Mouse (Mus musculus): ENCODE measurements around the gene Cdkn2aipnl. TPM values are rescaled to one million over a fixed set of nuclear protein-coding genes. Genes with fewer than 3 reads are reported as not detected.

Cdkn2aipnl gene
- polyA plus RNA-seq, 2 experiments, result 42.5 to 93.3 TPM

DNA sequence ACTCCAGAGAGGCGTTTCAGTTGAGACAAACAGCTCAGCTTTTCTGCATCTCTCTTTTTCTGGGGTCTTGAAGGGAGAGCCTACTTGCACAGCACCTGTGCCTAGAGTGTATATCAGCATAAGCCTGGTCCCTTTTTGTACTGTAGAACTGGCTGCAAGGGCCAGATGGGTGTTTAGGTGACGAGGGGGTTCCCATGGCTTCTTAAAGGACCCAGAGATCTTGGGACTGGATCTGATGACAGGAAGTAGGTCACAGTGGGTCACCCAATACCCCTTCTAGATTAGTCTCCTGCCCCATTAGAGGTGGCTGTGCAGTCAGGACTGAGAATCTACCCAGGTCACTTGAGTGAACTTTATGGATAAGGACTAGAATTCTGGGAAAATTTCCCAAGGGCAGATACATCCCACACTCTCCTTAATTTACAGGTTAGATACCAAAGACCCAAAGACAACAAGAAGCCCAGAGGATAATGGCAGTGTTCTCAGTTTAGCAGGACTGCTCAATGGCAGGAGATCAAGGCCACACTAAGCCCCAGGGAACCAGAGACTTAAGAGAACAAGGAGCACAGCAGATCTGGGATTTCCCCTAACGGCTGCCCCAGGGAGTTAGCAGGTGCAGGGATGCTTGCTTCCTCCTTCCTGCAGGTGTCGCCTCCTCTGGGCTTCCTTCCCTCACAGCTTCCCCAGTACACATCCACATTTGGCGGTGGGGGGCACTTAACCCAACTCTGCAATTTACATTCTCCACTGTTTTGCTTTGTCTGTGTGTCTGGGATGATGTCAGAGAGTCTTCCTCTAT is 31.6 kb upstream of the Cdkn2aipnl start:
- Histone ChIP-seq H3K27ac (replicated peaks; ENCODE audit: low read depth, low read length) (no peak overlapping the region), H3K4me3 (replicated peaks; ENCODE audit: low read length) (no peak overlapping the region), H3K9ac (ENCODE audit: low read depth, low read length, severe bottlenecking) (no peak overlapping the region), H3K27me3 (ENCODE audit: control insufficient read depth, insufficient read depth, low read length) (no peaks in the 10 kb centered on the region), H3K9me3 (ENCODE audit: control insufficient read depth, low read length) (no peaks in the 10 kb centered on the region), H3K4me1 (ENCODE audit: control insufficient read depth, insufficient read depth, low read length) (no peaks in the 10 kb centered on the region), H3K4me2 (replicated peaks; ENCODE audit: low read depth, low read length, severe bottlenecking) (no peak overlapping the region), H3K36me3 (ENCODE audit: control insufficient read depth, insufficient read depth, low read length) (no peaks in the 10 kb centered on the region)
- WGBS, result 48% methylated on average over 5 of the region's 5 CpGs
- TF ChIP-seq POLR2A (IDR thresholded peaks at IDR 0.05; ENCODE audit: borderline replicate concordance, extremely low read depth, insufficient read depth, insufficient read length), result no peak
- DNase-seq (ENCODE audit: low spot score) (no peak), ATAC-seq (ENCODE audit: low FRiP score, low read depth) (no peak)

DNA sequence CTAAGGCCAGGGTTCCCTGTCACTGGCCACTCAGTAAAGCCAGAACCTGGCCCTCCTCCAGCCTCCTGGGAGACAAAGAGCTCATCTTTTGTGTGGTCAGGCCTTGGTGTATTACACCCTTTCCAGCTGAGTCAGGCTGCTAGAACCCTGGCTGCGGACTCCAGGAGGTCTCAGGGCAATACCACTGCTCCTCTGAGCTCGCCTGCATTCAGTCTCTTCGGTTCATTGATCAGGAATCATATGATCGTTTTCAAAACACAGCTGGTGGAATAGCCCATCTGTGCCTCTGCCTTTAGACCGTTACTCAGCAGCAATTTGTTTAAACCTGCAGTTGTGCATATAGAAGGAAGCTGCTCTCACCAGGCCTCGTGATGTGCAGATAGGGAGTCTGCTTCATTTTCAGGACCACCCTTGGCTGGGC is 30.1 kb upstream of the Cdkn2aipnl start:
- Histone ChIP-seq H3K4me1 (ENCODE audit: control insufficient read depth, insufficient read depth, low read length) (no peaks in the 10 kb centered on the region), H3K4me3 (replicated peaks; ENCODE audit: low read length) (no peak overlapping the region), H3K36me3 (ENCODE audit: control insufficient read depth, insufficient read depth, low read length) (no peaks in the 10 kb centered on the region), H3K27ac (replicated peaks; ENCODE audit: low read depth, low read length) (no peak overlapping the region), H3K4me2 (replicated peaks; ENCODE audit: low read depth, low read length, severe bottlenecking) (no peak overlapping the region), H3K9me3 (ENCODE audit: control insufficient read depth, low read length) (no peaks in the 10 kb centered on the region), H3K27me3 (ENCODE audit: control insufficient read depth, insufficient read depth, low read length) (no peaks in the 10 kb centered on the region), H3K9ac (ENCODE audit: low read depth, low read length, severe bottlenecking) (no peak overlapping the region)
- TF ChIP-seq POLR2A (IDR thresholded peaks at IDR 0.05; ENCODE audit: borderline replicate concordance, extremely low read depth, insufficient read depth, insufficient read length), result no peak
- DNase-seq (ENCODE audit: low spot score) (no peak), ATAC-seq (ENCODE audit: low FRiP score, low read depth) (no peak)
- WGBS, result 76% methylated on average over 6 of the region's 6 CpGs

DNA sequence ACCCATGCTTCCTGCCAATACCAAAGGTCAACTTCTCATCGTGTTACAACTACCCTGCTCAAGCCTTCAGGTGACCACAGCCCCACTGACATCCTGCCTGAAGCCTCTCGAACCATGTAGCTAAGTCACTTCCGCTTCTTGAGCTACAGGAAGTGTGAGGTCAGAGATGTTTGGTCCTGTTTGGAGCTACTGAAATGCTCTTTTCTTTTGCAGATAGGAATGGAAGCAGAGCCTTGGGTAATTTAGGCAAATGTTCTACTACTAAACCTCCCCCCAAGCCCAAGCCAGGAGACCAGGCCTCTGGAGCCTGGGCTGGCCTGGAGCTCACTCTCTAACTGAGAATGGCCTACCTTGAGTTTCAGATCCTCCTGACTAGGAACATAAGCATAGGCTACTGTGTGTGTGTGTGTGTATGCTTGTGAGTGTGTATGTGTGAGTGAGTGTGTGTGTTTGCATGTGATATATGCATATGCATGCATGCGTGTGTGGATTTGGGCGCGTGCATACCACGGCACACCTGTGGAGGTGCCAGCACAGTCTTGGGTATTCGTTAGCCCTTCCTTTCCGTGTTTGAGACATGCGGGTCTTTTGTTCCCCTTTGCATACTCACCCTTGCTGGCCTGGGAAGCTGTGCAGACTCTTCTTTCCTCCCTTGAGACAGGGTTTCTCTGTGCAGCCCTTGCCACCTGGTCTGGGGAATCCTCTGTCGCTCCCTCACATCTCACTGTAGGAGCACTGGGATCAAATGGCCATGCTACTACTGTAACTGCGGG is 28.5 kb upstream of the Cdkn2aipnl start:
- H3K9me3 ChIP-seq (ENCODE audit: control insufficient read depth, low read length), result no peaks in the 10 kb centered on the region
- 80% methylated on average over 12 of the region's 12 CpGs for WGBS
- TF ChIP-seq POLR2A (IDR thresholded peaks at IDR 0.05; ENCODE audit: borderline replicate concordance, extremely low read depth, insufficient read depth, insufficient read length), result no peak
- ATAC-seq (ENCODE audit: low FRiP score, low read depth), result no peak
- H3K4me1 ChIP-seq (ENCODE audit: control insufficient read depth, insufficient read depth, low read length), result peaks cover 7% of the 10 kb centered on the region
- no peak overlapping the region for H3K9ac ChIP-seq (ENCODE audit: low read depth, low read length, severe bottlenecking)
- no peaks in the 10 kb centered on the region for H3K36me3 ChIP-seq (ENCODE audit: control insufficient read depth, insufficient read depth, low read length)
- no peak overlapping the region for H3K27ac ChIP-seq (replicated peaks; ENCODE audit: low read depth, low read length)
- no peak overlapping the region for H3K4me2 ChIP-seq (replicated peaks; ENCODE audit: low read depth, low read length, severe bottlenecking)
- DNase-seq (ENCODE audit: low spot score), result no peak
- no peaks in the 10 kb centered on the region for H3K27me3 ChIP-seq (ENCODE audit: control insufficient read depth, insufficient read depth, low read length)
- H3K4me3 ChIP-seq (replicated peaks; ENCODE audit: low read length), result no peak overlapping the region

DNA sequence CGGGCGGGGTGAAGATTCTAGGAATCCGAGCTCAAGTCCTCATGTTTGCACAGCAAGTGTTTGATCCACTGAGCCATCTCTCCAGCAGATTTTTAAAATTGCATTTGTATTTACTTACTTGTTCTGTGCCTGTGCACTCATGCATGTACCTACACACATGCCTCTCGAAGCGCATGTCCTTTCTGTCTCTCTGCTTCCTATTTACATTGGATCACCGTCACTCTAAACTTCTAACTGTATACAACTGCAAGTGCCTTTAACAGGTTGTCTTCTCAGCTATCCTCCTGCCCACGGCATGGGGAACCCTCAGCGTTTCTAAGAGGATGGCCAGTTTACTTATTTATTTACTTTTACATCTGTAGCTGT is 27.9 kb upstream of the Cdkn2aipnl start:
- Histone ChIP-seq H3K27me3 (ENCODE audit: control insufficient read depth, insufficient read depth, low read length) (no peaks in the 10 kb centered on the region), H3K9me3 (ENCODE audit: control insufficient read depth, low read length) (no peaks in the 10 kb centered on the region), H3K9ac (ENCODE audit: low read depth, low read length, severe bottlenecking) (no peak overlapping the region), H3K36me3 (ENCODE audit: control insufficient read depth, insufficient read depth, low read length) (no peaks in the 10 kb centered on the region), H3K4me1 (ENCODE audit: control insufficient read depth, insufficient read depth, low read length) (peaks cover 7% of the 10 kb centered on the region), H3K4me3 (replicated peaks; ENCODE audit: low read length) (no peak overlapping the region), H3K27ac (replicated peaks; ENCODE audit: low read depth, low read length) (no peak overlapping the region), H3K4me2 (replicated peaks; ENCODE audit: low read depth, low read length, severe bottlenecking) (no peak overlapping the region)
- ATAC-seq (ENCODE audit: low FRiP score, low read depth), result no peak
- DNase-seq (ENCODE audit: low spot score), result no peak
- WGBS, result 85% methylated on average over 8 of the region's 8 CpGs
- no peak for TF ChIP-seq POLR2A (IDR thresholded peaks at IDR 0.05; ENCODE audit: borderline replicate concordance, extremely low read depth, insufficient read depth, insufficient read length)

DNA sequence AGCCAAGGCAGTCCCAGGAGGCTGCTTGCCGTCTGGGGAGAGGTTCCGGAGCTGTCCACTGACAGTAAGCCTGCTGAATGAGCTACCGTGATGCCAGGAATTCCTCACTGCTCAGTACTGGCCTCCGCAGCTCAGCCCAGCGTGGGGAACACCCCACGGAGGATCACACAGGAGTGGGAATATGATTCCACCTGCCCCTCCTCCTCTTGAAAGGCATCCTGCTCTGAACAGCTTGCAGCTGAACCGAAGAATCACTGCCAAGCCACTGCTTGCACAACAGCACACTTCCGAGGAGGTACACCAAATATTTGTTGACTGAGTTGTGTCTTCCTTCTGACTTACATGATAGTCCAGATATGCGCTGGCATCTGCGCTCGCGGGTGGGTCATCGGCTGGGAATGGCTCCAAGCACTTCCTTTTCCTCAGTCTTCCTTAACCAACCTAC is 26.9 kb upstream of the Cdkn2aipnl start:
- Histone ChIP-seq H3K4me1 (ENCODE audit: control insufficient read depth, insufficient read depth, low read length) (peaks cover 7% of the 10 kb centered on the region), H3K27ac (replicated peaks; ENCODE audit: low read depth, low read length) (no peak overlapping the region), H3K9ac (ENCODE audit: low read depth, low read length, severe bottlenecking) (no peak overlapping the region), H3K36me3 (ENCODE audit: control insufficient read depth, insufficient read depth, low read length) (no peaks in the 10 kb centered on the region), H3K4me3 (replicated peaks; ENCODE audit: low read length) (no peak overlapping the region), H3K27me3 (ENCODE audit: control insufficient read depth, insufficient read depth, low read length) (no peaks in the 10 kb centered on the region), H3K4me2 (replicated peaks; ENCODE audit: low read depth, low read length, severe bottlenecking) (no peak overlapping the region), H3K9me3 (ENCODE audit: control insufficient read depth, low read length) (no peaks in the 10 kb centered on the region)
- 60% methylated on average over 13 of the region's 13 CpGs for WGBS
- no peak for DNase-seq (ENCODE audit: low spot score)
- no peak for ATAC-seq (ENCODE audit: low FRiP score, low read depth)
- TF ChIP-seq POLR2A (IDR thresholded peaks at IDR 0.05; ENCODE audit: borderline replicate concordance, extremely low read depth, insufficient read depth, insufficient read length), result no peak
